Mouse (Mus musculus) kidney, postnatal 0 days (tissue): ENCODE results near the gene Lrrc34. TPM values are rescaled to one million over a fixed set of nuclear protein-coding genes. Genes with fewer than 3 reads are reported as not detected.

Experiments
- ATAC-seq: fragments of 200-750 bp; cut with Nextera tagmentation; replicated peaks from 2 replicates; pipeline ENCODE4 v1.8.0; 2017; ENCODE audit warnings: low read depth, moderate number of reproducible peaks, moderate TSS enrichment, moderate library complexity; ENCODE audit not compliant: low FRiP score
- DNase-seq: peaks from one replicate; pipeline ENCODE4 v3.0.0-alpha.2; 2016; ENCODE audit warnings: low spot score
- H3K27ac ChIP-seq: fragments of 300-500 bp; sonication (generic); 2 replicates; pipeline ENCODE4 v1.5.1; 2014; ENCODE audit warnings: mild to moderate bottlenecking
- H3K27me3 ChIP-seq: fragments of 300-500 bp; sonication (generic); 2 replicates; pipeline ENCODE4 v1.6.1; 2014; ENCODE audit warnings: low read length, mixed read lengths; ENCODE audit not compliant: insufficient read depth
- H3K36me3 ChIP-seq: fragments of 300-500 bp; sonication (generic); 2 replicates; pipeline ENCODE4 v1.6.1; 2014; ENCODE audit warnings: low read length, mixed read lengths; ENCODE audit not compliant: insufficient read depth
- H3K4me1 ChIP-seq: fragments of 300-500 bp; sonication (generic); replicated peaks from 2 replicates; pipeline ENCODE4 v1.6.1; 2014; ENCODE audit warnings: antibody characterized with exemption, low read length, mixed read lengths; ENCODE audit not compliant: insufficient read depth
- H3K4me2 ChIP-seq: fragments of 300-500 bp; sonication (generic); 2 replicates; pipeline ENCODE4 v1.6.1; 2014; ENCODE audit warnings: mild to moderate bottlenecking, low read length, moderate library complexity, mixed read lengths
- H3K4me3 ChIP-seq: fragments of 300-500 bp; sonication (generic); replicated peaks from 2 replicates; pipeline ENCODE4 v1.5.1; 2014; ENCODE audit warnings: low read depth, low read length
- H3K9ac ChIP-seq: fragments of 300-500 bp; sonication (generic); 2 replicates; pipeline ENCODE4 v1.6.1; 2014; ENCODE audit warnings: low read depth, low read length
- H3K9me3 ChIP-seq: fragments of 300-500 bp; sonication (generic); replicated peaks from 2 replicates; pipeline ENCODE4 v1.6.1; 2016; ENCODE audit warnings: low read length, inconsistent platforms, mixed read lengths
- CTCF ChIP-seq: IDR thresholded peaks from 2 replicates; pipeline ENCODE4 v1.5.1; 2016; ENCODE audit warnings: antibody characterized with exemption, low read depth, mild to moderate bottlenecking, moderate library complexity
- WGBS: fragments of 180-500 bp; shearing (Covaris S2); extraction: QIAGEN DNeasy Blood & Tissue Kit; methylation state at CpG from one replicate; pipeline ENCODE4 v1.1.7; 2014; 5-methylcytosine and 5-hydroxymethylcytosine counted together
- polyA plus RNA-seq: library from polyadenylated mRNA; unstranded; fragments of >200 nt; fragmentation: Nextera tagmentation; extraction: Ambion mirVana; gene quantifications from 2 replicates; pipeline ENCODE4 v1.2.1, GENCODE M21; 2015

The Lrrc34 gene
- polyA plus RNA-seq, 1 experiment from 2014 or later = 2.8 TPM

DNA sequence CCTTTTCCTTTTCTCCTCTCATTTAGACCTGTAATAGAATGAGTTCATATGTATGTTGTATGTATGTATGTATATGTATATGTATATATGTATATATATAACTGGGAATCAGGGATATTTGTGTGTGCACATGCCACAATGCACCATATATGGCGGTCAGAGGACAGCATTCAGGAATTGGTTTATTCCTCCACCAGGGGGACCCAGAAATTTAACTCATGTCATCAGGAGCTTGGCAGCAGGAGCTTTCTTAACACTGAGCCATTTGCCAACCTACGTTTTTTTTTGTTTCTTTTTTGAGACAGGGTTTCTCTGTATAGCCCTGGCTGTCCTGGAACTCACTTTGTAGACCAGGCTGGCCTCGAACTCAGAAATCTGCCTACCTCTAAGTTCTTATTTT lies 14.0 kb downstream of the Lrrc34 start:
- no peaks in the 10 kb centered on the region for H3K9me3 ChIP-seq

DNA sequence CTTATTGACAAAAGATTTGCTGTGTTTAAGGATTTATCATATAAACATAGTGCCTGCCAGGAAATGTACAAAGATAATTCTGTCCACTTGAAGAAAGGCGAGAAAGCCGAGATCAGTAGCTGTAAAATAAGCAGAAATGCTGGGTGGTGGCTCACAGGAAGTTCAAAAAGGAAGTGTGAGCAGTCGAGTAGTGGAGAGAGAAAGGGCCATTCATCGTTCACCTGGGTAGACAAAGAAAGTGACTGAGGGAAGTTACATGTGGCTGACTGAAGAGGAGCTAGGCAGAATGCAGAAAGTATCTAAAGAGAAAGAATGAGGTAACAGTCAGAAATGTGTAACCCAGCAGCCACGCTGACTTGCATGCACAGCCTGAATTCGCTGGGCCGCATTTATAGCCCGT lies 27.5 kb downstream of the Lrrc34 start:
- DNase-seq = no peak
- no peak overlapping the region for H3K27ac ChIP-seq
- no peak for TF ChIP-seq CTCF
- no peak overlapping the region for H3K4me2 ChIP-seq
- H3K9ac ChIP-seq = no peak overlapping the region
- WGBS = 73% methylated on average over 8 of the region's 8 CpGs
- no peak for ATAC-seq
- H3K4me1 ChIP-seq = no peaks in the 10 kb centered on the region
- H3K4me3 ChIP-seq = no peak overlapping the region
- H3K27me3 ChIP-seq = no peaks in the 10 kb centered on the region
- no peaks in the 10 kb centered on the region for H3K9me3 ChIP-seq
- H3K36me3 ChIP-seq = peaks cover 13% of the 10 kb centered on the region

More for the DNA sequence above, 14.0 kb downstream of the Lrrc34 start:
- no peak overlapping the region for H3K27ac ChIP-seq
- TF ChIP-seq CTCF = peak; percentile 47; the same call in 1 of the 2 replicates
- DNase-seq (peak; percentile 21), ATAC-seq (no peak)
- no peaks in the 10 kb centered on the region for H3K36me3 ChIP-seq
- H3K4me1 ChIP-seq = no peaks in the 10 kb centered on the region
- H3K4me2 ChIP-seq = no peak overlapping the region
- WGBS = 62% methylated on average over 3 of the region's 3 CpGs
- H3K4me3 ChIP-seq = no peak overlapping the region
- H3K27me3 ChIP-seq = no peaks in the 10 kb centered on the region
- H3K9ac ChIP-seq = no peak overlapping the region

DNA sequence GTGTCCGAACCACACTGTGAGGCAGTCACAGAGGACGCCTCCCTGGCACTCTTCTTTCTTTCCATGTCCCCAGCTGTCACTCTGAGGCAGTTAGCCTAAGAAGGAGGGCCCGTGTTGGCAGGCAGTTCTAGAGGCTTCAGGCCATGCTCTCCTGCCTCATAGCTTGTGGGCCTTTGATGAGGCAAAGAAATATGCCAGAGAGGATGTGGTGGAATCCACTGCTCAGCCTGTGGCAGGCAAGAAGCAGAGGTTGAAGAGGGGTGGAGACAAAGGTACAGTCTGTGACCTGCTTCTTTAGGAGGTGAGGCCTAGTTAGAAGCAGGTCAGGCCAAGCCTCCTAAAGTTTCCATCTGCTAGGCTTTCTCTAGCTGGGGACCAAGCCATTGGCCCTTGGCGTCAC lies 36.7 kb downstream of the Lrrc34 start:
- Histone ChIP-seq H3K36me3 (peaks cover 43% of the 10 kb centered on the region), H3K9ac (no peak overlapping the region), H3K4me2 (no peak overlapping the region), H3K4me3 (no peak overlapping the region), H3K27ac (no peak overlapping the region), H3K4me1 (no peaks in the 10 kb centered on the region; the same call in 1 of the 2 replicates), H3K9me3 (no peaks in the 10 kb centered on the region), H3K27me3 (no peaks in the 10 kb centered on the region)
- WGBS = 87% methylated on average over 4 of the region's 4 CpGs
- TF ChIP-seq CTCF = no peak
- no peak for ATAC-seq
- no peak for DNase-seq

DNA sequence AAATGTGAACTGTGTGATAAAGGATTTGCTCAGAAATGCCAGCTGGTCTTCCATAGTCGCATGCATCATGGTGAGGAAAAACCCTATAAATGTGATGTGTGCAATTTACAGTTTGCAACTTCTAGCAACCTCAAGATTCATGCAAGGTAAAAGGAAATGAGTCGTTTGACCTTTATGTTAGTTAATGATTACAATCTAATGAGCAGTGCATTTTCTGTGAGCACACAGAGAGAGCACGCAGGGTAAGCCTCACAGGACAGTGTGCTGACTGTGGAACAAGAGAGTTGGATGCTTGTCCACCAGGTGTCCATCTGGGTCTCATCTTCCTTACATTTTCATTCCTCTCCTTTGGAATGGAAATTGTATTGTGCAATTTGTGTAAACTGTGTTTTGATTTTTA lies 38.7 kb downstream of the Lrrc34 start:
- no peak overlapping the region for H3K4me3 ChIP-seq
- peak overlapping the region; percentile 54 for H3K27ac ChIP-seq
- no peak for TF ChIP-seq CTCF
- ATAC-seq (0 out of 2 replicates have a peak, but pooled peaks have one; percentile 25), DNase-seq (peak; percentile 9)
- H3K36me3 ChIP-seq = peaks cover 37% of the 10 kb centered on the region
- H3K9me3 ChIP-seq = no peaks in the 10 kb centered on the region
- H3K27me3 ChIP-seq = no peaks in the 10 kb centered on the region
- H3K4me1 ChIP-seq = no peaks in the 10 kb centered on the region; the same call in 1 of the 2 replicates
- H3K9ac ChIP-seq = no peak overlapping the region
- no peak overlapping the region for H3K4me2 ChIP-seq
- 57% methylated on average over 3 of the region's 3 CpGs for WGBS

DNA sequence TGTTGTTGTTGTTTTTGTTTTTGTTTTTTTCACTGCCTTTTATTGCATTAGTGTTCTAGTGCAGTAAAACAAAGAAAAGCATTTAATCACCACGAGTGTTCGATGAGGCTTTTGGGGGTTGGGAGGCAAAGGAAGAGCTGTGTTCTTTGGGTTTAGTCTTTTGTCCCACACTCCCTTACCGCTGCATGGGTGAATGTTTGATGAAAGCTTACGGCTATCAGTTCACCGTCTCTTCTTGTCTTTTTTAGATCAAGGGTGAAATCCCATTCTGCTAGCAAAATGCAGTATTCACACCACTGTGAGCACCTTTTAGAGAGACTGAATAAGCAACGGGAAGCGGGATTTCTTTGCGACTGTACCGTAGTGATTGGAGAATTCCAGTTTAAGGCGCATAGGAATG lies 44.4 kb downstream of the Lrrc34 start:
- peak overlapping the region; percentile 73 for H3K4me2 ChIP-seq

DNA sequence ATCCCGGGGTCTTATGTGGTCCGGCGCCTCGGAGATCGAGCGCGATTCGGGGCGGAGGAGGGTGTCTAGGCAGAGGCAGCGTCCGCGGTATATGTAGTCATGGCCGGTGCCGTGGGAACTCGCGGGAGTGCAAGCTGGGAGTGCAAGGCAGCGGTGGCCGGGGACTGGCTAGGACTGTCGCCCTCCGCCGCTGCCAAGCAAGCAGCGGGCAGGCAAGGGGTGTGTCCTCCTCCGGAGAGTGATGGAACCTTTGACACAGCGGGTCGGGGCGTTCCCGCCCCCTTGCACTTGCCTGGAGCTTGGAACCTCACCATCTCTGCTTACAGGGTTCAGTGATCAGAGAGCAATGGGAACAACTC lies 45.0 kb downstream of the Lrrc34 start:
- 0 out of 2 replicates have a peak, but pooled peaks have one; percentile 15 for TF ChIP-seq CTCF

More for the DNA sequence above, 44.4 kb downstream of the Lrrc34 start:
- Histone ChIP-seq H3K36me3 (peaks cover 12% of the 10 kb centered on the region), H3K27ac (peak overlapping the region; percentile 99), H3K9ac (peak overlapping the region; percentile 86), H3K4me1 (peaks cover 6% of the 10 kb centered on the region), H3K9me3 (no peaks in the 10 kb centered on the region), H3K4me3 (peak overlapping the region; percentile 93), H3K27me3 (no peaks in the 10 kb centered on the region)
- no peak for TF ChIP-seq CTCF
- DNase-seq (no peak), ATAC-seq (no peak)
- 22% methylated on average over 10 of the region's 10 CpGs for WGBS

More for the DNA sequence above, 45.0 kb downstream of the Lrrc34 start:
- under 1% methylated on average over 27 of the region's 27 CpGs for WGBS
- H3K4me2 ChIP-seq = peak overlapping the region; percentile 73
- H3K9me3 ChIP-seq = no peaks in the 10 kb centered on the region
- peak overlapping the region; percentile 93 for H3K4me3 ChIP-seq
- no peaks in the 10 kb centered on the region for H3K27me3 ChIP-seq
- peak overlapping the region; percentile 86 for H3K9ac ChIP-seq
- H3K4me1 ChIP-seq = peaks cover 6% of the 10 kb centered on the region
- H3K36me3 ChIP-seq = peaks cover 11% of the 10 kb centered on the region
- DNase-seq = peak; percentile 85
- peak; percentile 80 for ATAC-seq
- peak overlapping the region; percentile 99 for H3K27ac ChIP-seq
